Mouse (Mus musculus) myocyte (in vitro differentiated cells): ENCODE measurements around the gene Sgpp1. TPM values are rescaled to one million over a fixed set of nuclear protein-coding genes. Genes with fewer than 3 reads are reported as not detected.
"Not testable (repeated sequence)": the region's sequence is repeated elsewhere in the genome, so short reads cannot be mapped to it uniquely, and the experiment has no call there.

Source experiments
- H3K27me3 ChIP-seq: one replicate; pipeline ENCODE4 v1.6.1; 2011; ENCODE audit not compliant: control insufficient read depth, insufficient read depth, insufficient read length
- H3K36me3 ChIP-seq: one replicate; pipeline ENCODE4 v1.6.1; 2011; ENCODE audit not compliant: control insufficient read depth, insufficient read depth
- H3K4me2 ChIP-seq: one replicate; pipeline ENCODE4 v1.6.1; 2011; ENCODE audit warnings: low read depth, control low read depth
- H3K4me3 ChIP-seq: one replicate; pipeline ENCODE4 v1.5.1; 2011; ENCODE audit warnings: mild to moderate bottlenecking, control low read depth, moderate library complexity
- H3K79me2 ChIP-seq: one replicate; pipeline ENCODE4 v1.6.1; 2011; ENCODE audit not compliant: control insufficient read depth, insufficient read depth
- H3ac ChIP-seq: one replicate; pipeline ENCODE4 v1.6.1; 2011; ENCODE audit not compliant: control insufficient read depth, insufficient read length
- CEBPB ChIP-seq: IDR thresholded peaks from 2 replicates; pipeline ENCODE4 v1.6.1; 2011; ENCODE audit warnings: mild to moderate bottlenecking, moderate library complexity; ENCODE audit not compliant: poor library complexity, insufficient read depth, severe bottlenecking
- E2F4 ChIP-seq: IDR thresholded peaks from one replicate; pipeline ENCODE4 v1.6.1; 2011; ENCODE audit warnings: mild to moderate bottlenecking, control low read depth, moderate library complexity; ENCODE audit not compliant: insufficient read depth
- MAX ChIP-seq: IDR thresholded peaks from one replicate; pipeline ENCODE4 v1.6.1; 2011; ENCODE audit warnings: low read depth, mild to moderate bottlenecking, control low read depth
- MYOD1 ChIP-seq, 3 experiments: IDR thresholded peaks; one replicate each; pipeline ENCODE4 v1.6.1; 2011; ENCODE audit warnings: control low read depth in 2 of 3, low read depth in 2 of 3, mild to moderate bottlenecking in 2 of 3, moderate library complexity in 1 of 3; ENCODE audit not compliant: insufficient read length in 2 of 3, control insufficient read depth in 1 of 3
- MYOG ChIP-seq, 3 experiments: IDR thresholded peaks; one replicate each; pipeline ENCODE4 v1.6.1; 2011; ENCODE audit warnings: control low read depth in 2 of 3, low read depth in 2 of 3, mild to moderate bottlenecking in 2 of 3; ENCODE audit not compliant: insufficient read length in 2 of 3, control insufficient read depth in 1 of 3, insufficient read depth in 1 of 3
- POLR2A ChIP-seq: IDR thresholded peaks from one replicate; pipeline ENCODE4 v1.6.1; 2011; ENCODE audit warnings: low read depth, mild to moderate bottlenecking, control low read depth, moderate library complexity; ENCODE audit not compliant: insufficient read length
- POLR2AphosphoS2 ChIP-seq: IDR thresholded peaks from one replicate; pipeline ENCODE4 v1.6.1; 2011; ENCODE audit warnings: low read depth, control low read depth; ENCODE audit not compliant: insufficient read length
- REST ChIP-seq: IDR thresholded peaks from one replicate; pipeline ENCODE4 v1.6.1; 2011; ENCODE audit warnings: mild to moderate bottlenecking, control low read depth, moderate library complexity; ENCODE audit not compliant: insufficient read depth, insufficient read length
- SRF ChIP-seq: IDR thresholded peaks from one replicate; pipeline ENCODE4 v1.6.1; 2011; ENCODE audit warnings: low read depth; ENCODE audit not compliant: control insufficient read depth, insufficient read length
- TCF12 ChIP-seq: IDR thresholded peaks from one replicate; pipeline ENCODE4 v1.6.1; 2011; ENCODE audit warnings: mild to moderate bottlenecking, control low read depth; ENCODE audit not compliant: poor library complexity, insufficient read depth, severe bottlenecking
- TCF3 ChIP-seq: IDR thresholded peaks from one replicate; pipeline ENCODE4 v1.6.1; 2011; ENCODE audit warnings: low read depth, control low read depth; ENCODE audit not compliant: insufficient read length
- USF1 ChIP-seq: IDR thresholded peaks from one replicate; pipeline ENCODE4 v1.6.1; 2011; ENCODE audit warnings: low read depth, mild to moderate bottlenecking, control low read depth, moderate library complexity
- polyA plus RNA-seq: library from polyadenylated mRNA; unstranded; fragments of >200 nt; fragmentation: generic; extraction: Trizol; gene quantifications from one replicate; pipeline ENCODE4 v1.2.1, GENCODE M21; 2012; ENCODE audit warnings: missing spikeins

The Sgpp1 gene
- polyA plus RNA-seq, 1 experiment = 4.9 TPM

GRCm38 (mm10) chr12:75687314-75687713 is 48.2 kb downstream of the Sgpp1 start:
- no peak overlapping the region for H3K4me3 ChIP-seq
- H3K36me3 ChIP-seq = no peaks in the 10 kb centered on the region
- H3K27me3 ChIP-seq = no peaks in the 10 kb centered on the region
- TF ChIP-seq MAX (no peak), MYOG (IDR thresholded peaks at IDR 0.05; ENCODE audit: control insufficient read depth in 1 of 3, insufficient read depth in 1 of 3, insufficient read length in 2 of 3, low read depth in 2 of 3) (no peak), E2F4 (no peak), POLR2AphosphoS2 (no peak), SRF (no peak), CEBPB (no peak), REST (no peak), POLR2A (no peak), TCF12 (no peak), MYOD1 (IDR thresholded peaks at IDR 0.05; ENCODE audit: control insufficient read depth in 1 of 3, insufficient read length in 2 of 3, low read depth in 2 of 3) (no peak), USF1 (no peak), TCF3 (no peak)
- H3K4me2 ChIP-seq = no peak overlapping the region
- no peaks in the 10 kb centered on the region for H3K79me2 ChIP-seq
- no peak overlapping the region for H3ac ChIP-seq

GRCm38 (mm10) chr12:75684026-75684425 is 51.5 kb downstream of the Sgpp1 start:
- H3K27me3 ChIP-seq, H3ac ChIP-seq, H3K4me3 ChIP-seq, H3K36me3 ChIP-seq, H3K4me2 ChIP-seq, H3K79me2 ChIP-seq: not testable (repeated sequence)

GRCm38 (mm10) chr12:75683598-75683997 is 51.9 kb downstream of the Sgpp1 start:
- H3K27me3 ChIP-seq = no peaks in the 10 kb centered on the region
- H3K79me2 ChIP-seq = no peaks in the 10 kb centered on the region
- H3K36me3 ChIP-seq = no peaks in the 10 kb centered on the region
- TF ChIP-seq E2F4 = no peak
- TF ChIP-seq USF1 = no peak
- no peak for TF ChIP-seq TCF3
- no peak for TF ChIP-seq MAX
- no peak for TF ChIP-seq POLR2AphosphoS2
- no peak for TF ChIP-seq REST
- no peak for TF ChIP-seq SRF
- TF ChIP-seq CEBPB = no peak
- no peak for TF ChIP-seq MYOD1 (IDR thresholded peaks at IDR 0.05; ENCODE audit: control insufficient read depth in 1 of 3, insufficient read length in 2 of 3, low read depth in 2 of 3)
- TF ChIP-seq POLR2A = no peak
- TF ChIP-seq MYOG (IDR thresholded peaks at IDR 0.05; ENCODE audit: control insufficient read depth in 1 of 3, insufficient read depth in 1 of 3, insufficient read length in 2 of 3, low read depth in 2 of 3) = no peak
- TF ChIP-seq TCF12 = no peak
- no peak overlapping the region for H3ac ChIP-seq
- no peak overlapping the region for H3K4me2 ChIP-seq
- no peak overlapping the region for H3K4me3 ChIP-seq

- TF ChIP-seq POLR2A = no peak
- no peaks in the 10 kb centered on the region for H3K36me3 ChIP-seq
- H3K4me2 ChIP-seq = no peak overlapping the region
- no peaks in the 10 kb centered on the region for H3K79me2 ChIP-seq
- H3ac ChIP-seq = no peak overlapping the region
- no peak overlapping the region for H3K4me3 ChIP-seq
- H3K27me3 ChIP-seq = no peaks in the 10 kb centered on the region
Measured at GRCm38 (mm10) chr12:75682842-75683241, 52.7 kb downstream of the Sgpp1 start.

DNA sequence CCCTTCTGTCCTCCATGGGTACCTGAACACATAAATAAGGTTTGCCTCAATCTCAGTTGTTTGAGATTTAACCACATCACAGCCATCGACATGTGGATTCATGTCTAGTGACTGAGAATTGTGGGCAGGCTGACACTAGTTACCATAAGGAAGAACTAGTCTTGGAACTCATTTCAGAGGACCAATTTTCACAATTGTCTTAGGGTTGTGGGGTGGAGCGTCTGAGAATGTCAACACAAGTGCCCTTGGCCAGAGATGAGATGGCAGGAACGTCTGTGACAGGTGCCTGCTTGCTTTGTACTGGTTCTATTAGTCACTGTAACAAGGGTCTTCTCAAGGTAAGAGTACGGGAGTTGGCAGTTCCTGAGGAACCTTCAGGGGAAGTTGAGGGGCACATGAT is 54.4 kb downstream of the Sgpp1 start:
- Histone ChIP-seq H3ac (no peak overlapping the region), H3K4me3 (no peak overlapping the region), H3K79me2 (no peaks in the 10 kb centered on the region), H3K36me3 (no peaks in the 10 kb centered on the region), H3K27me3 (no peaks in the 10 kb centered on the region), H3K4me2 (no peak overlapping the region)
- TF ChIP-seq E2F4 = no peak

DNA sequence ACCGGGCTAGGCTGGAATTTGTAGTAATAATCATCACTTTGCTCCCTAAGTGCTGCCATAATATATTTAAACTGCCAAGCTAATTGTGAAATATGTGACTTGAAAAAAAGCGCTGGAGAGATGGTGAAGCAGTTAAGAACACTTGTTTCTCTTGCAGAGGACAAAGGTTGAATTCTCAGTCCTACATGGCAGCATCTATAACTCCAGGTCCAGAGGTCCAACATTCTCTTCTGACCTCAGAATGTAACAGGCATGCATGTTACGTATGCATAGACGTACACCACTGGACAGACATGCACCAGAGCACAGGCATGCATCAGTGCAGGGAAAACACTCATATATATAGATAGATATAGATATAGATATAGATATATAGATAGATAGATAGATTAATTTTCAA is 57.1 kb downstream of the Sgpp1 start:
- Histone ChIP-seq H3K4me2 (no peak overlapping the region), H3ac (no peak overlapping the region), H3K27me3 (no peaks in the 10 kb centered on the region)

More for the DNA sequence above, 57.1 kb downstream of the Sgpp1 start:
- Histone ChIP-seq H3K36me3 (no peaks in the 10 kb centered on the region), H3K79me2 (no peaks in the 10 kb centered on the region), H3K4me3 (no peak overlapping the region)
- TF ChIP-seq SRF (no peak), POLR2AphosphoS2 (no peak), POLR2A (no peak), USF1 (no peak)
